Mouse (Mus musculus): Measurements from ENCODE around the gene Nckipsd.

Nckipsd gene

DNA sequence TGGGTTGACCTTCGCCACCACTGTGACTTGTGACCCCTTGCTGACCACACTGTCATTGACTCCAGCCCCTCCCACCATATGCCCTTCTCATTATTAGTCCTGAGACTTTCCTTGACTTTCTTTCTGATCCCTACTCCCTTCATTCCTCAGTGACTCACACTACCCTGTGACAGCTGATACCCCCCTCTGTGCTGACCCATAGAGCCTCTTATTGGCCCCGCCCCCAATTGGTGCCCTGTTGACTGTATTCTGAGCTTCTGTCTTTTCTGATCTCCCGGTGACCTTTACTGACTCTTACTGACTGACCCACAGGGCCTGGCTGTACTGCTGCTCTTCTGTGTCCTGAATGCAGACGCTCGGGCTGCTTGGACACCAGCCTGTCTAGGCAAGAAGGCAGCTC, 37.2 kb downstream of the Nckipsd start:
- no peak for DNase-seq (ENCODE audit: low read depth, low spot score)

DNA sequence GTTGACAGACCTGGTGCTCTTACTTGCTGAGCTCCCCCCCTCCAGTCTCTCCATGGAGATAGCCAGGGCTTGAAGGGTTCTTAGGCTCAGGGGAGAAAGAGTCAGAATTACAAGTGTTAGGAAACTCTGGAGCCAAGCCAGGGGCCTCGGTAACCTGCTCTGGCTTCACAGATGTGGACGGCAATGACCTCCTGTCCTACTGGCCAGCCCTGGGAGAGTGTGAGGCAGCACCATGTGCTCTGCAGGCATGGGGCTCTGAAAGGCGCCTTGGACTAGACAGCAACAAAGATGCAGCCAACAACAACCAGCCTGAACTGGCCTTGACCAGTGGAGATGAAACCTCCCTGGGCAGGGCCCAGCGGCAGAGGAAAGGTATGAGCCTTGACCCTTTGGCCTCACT, 39.2 kb downstream of the Nckipsd start:
- no peak for DNase-seq (ENCODE audit: low read depth, low spot score)

DNA sequence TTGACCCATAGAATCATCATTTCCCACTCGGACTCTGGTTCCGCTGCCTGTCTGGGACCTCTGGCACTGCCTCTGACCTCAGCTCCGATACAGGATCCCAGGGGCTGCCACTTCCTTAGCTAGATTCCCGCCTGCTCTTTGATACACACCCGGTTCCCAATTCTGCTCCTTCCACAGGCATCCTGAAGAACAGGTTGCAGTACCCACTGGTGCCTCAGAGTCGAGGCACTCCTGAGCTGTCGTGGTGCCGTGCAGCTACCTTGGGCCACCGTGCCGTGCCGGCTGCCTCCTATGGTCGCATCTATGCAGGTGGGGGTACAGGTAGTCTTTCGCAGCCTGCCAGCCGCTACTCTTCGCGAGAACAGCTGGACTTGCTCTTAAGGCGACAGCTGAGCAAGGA, 40.3 kb downstream of the Nckipsd start:
- no peak for DNase-seq (ENCODE audit: low read depth, low spot score)

DNA sequence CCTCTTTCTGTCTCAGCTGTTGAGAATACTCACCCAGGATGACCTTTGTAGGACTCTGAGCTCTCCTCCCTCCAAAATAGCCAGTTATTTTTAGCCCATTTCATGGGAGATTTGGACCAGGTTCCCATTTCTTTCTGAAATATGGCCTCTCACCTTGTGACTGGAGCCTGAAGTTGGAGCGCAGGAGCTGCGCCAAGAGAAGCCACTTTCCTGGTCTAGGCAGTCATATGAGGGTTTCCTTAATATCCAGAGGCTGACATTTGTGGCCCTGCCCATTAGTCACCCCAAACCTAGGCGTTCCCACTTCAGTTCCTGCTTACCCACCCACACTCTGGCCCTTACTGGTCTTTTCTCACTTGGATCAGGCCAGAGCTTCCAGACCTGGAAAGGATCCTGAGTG, 44.8 kb downstream of the Nckipsd start, which contains the start of gene Slc26a6:
Gene Slc26a6, plus strand, starts transcription at position 308 of the 400 bp plus-strand sequence.
- DNase-seq (ENCODE audit: low read depth, low spot score): no peak

DNA sequence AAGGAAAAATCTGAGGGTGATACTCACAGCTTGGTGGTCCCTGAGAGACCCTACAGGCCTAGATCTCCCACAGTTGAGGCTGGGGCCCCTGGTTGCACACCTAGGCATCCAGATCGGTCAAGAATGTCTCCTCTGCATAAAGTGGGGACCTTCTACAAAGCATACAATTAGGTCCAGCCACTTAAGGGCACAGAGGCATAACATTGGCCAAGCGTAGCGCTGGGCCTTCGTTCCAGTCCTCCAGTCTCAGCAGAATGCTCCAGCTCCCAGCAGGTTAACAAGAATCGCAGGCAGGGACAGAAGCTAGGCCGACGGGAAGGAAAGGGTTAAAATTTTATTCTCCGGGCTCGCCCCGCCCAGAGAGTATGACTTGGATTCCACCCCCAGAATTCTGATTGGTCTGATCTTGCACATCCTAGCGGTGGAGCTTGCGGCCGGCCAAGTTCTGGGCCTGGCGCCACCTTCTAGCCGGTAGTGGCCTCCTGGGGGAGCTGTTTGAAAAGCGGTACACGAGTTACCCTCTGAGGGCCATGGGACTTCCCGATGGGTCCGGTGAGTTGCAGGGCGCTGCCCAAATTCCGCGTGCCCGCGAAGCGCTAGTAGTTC, 45.6 kb downstream of the Nckipsd start:
- DNase-seq (ENCODE audit: low read depth, low spot score): peak; percentile 95

DNA sequence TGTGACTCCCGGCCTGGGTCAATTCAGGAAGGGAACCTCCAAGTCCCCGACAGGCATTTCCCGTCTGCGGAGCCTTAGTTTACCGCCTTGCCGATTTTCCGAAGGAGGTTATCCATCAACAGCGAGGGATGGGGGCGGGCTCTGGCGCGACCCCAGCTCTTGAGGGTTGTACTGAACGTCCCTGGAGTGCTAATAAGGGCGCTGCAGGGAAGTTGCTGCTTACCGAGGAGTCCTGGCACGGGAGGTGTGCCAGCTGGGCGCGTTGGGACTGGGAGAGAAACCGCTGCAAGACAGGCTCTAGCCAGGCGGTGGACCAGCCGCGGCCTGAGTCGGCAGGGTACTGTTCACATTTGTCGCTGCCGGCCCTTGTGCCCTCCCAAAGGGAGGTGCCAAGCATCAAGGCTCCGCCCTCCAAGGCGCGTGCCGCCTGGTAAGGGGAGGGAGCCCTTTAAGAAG, 46.1 kb downstream of the Nckipsd start:
- peak; percentile 91 for DNase-seq (ENCODE audit: low read depth, low spot score)

DNA sequence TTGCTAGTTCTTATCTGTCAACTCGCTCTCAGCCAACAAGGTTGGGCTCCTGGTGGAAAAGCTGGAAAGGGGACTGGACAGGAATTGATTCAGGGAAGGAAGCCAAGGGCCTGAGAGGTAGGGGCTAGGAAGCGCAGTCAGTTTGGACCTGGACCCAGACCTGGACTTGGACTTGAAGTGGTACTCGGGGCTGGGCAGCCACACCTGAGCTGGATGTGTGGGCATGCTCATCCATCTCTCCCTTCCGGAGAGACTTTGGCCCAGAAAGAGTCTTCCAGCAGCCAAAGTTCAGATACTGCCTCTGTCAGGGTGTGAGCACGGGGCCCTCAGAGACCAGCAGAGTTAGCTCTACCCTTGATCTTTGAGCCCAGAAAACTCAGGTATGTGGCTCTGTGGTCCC, 47.2 kb downstream of the Nckipsd start:
- DNase-seq (ENCODE audit: low read depth, low spot score): no peak

DNA sequence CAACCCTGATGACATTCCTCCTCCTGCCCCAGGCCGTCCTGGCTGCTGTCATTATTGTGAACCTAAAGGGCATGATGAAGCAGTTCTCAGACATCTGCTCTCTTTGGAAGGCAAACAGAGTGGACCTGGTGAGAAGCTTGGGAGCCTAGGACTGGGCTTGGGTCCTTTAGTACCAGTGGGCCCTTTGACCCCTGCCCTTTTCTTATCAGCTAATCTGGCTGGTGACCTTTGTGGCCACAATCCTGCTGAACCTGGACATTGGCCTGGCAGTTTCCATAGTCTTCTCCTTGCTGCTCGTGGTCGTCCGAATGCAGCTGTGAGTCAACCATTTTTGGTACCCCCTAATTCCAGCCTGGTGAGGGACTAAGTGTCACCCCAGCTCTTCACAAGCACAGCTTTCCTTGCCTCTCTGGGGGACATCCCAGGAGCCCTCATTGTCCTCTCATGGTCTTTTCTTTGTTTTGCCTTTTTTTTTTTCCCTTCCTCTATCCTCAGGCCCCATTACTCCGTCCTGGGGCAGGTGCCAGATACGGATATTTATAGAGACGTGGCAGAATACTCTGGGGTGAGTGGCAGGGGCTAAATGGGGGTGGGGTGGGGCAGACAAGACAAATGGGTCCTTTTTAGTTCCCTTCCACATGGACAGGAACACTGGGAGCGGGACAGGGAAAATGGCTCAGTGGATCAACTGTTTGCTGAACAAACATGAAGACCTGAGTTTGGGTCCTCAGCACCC, 50.8 kb downstream of the Nckipsd start:
- DNase-seq (ENCODE audit: low read depth, low spot score): no peak
